Mouse (Mus musculus) kidney, adult 9 months (tissue): ENCODE measurements at regions not wholly inside any gene's neighbourhood (a gene's known extent, or its start where the extent isn't known, plus 50 kb on each side); places are given as distances from the start of the nearest gene placed in this dataset.

Source experiments
- DNase-seq: peaks from one replicate; pipeline ENCODE4 v3.0.0; 2022

DNA sequence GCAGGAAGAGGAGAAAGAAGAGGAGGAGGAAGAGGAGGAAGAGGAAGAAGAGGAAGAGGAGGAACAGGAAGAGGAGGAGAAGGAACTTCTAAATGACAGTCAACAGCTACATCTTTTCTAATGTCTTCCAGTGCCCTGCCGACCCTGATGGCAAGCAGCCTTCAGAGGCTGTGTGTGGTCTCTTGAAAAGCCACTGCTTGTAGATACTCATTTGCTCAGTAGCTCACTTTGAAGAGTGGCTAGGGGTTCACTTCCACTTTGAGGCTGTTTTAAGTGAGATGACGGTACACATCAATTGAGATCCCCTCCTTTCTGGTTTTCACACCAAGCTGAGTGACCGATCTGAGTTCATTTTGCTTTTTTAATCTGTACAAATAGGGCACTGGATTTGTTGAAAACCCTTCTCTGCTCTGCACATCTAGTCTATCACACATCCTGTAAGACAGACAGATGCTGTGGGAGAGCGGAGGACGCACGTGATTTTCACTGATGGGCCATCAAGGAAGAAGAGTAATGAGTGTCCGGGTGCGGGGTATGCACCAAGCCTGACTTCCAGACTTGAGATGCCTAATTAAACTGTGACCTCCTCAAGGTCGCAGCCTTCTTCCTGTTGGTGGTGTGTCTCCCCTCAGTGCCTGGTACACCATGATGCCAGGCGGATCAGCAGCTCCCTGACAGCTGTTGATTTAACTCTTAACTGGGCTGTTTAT lies 239.0 kb downstream of the Mtx2 start:
- no peak for DNase-seq

DNA sequence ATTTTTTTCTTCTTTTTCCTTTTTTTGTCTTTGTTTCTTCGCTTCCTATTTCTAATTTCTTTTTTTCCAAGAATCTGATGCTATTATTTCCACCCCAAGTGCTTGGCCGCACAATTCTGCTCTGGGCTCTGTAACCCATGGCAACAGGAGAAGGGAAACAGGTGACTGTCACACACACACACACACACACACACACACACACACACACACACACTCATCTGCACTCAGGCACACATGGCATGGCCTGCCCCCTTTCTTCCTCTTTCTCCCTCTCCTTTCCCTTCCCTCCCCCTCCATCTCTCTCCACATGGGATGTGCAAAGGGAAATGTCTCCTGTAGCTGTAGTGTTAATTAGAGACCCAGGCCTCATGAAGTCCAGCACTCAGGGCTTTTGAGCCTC lies 239.7 kb downstream of the Mtx2 start:
- no peak for DNase-seq

DNA sequence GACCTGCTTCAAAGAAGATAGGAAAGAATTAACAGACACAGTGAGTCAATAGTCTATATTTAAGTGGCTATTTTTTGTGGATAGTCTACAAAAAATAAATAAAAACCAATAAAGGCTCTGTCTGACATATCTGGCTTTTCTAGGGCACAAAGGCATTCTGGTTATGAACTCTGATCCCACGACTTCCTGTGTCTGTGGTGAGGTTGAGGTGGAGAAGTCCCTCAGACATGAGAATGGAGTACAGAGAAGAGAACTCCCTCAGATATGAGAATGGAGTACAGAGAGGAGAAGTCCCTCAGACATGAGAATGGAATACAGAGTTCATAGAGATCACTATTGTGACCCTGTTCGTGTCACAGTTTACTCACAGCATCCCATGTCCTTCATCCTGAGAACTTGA lies 243.7 kb downstream of the Mtx2 start:
- DNase-seq: no peak

DNA sequence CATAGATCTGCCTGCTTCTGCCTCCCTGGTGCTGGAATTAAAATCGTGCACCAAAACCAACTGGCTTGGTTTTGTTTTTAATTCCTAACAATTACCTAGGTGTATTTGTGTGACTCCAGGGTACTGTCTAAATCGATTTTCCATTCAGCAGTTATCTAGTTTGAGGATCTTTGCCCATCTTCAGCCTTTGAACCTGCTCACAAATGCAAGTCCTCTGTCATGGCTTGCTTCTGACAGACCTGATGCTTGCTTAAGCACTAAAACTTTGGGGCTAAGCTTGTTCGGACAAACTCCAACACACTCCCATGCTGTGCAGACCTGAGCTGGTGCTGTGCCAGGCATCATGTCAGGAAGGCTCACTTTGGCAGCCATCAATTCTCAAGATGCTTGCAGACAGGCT lies 246.4 kb downstream of the Mtx2 start:
- DNase-seq: no peak

DNA sequence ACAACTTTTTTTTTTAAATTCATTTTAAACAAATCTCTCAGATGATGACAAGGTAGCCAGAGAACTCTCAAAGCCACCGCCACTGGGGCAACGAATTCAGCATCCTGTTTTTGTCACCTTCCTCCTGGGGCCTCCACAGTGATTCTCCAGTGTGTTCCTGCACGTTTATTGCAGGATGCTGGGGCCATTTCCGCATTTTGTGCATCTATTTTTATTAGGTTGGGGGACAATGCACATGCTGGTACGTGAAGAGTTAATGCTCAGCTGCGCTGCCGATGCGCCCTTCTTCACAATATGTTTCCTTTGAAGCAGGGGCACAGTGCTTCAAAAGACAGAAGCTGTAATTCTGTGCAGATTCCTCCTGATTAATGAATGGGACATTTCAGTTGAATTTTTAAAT lies 246.9 kb downstream of the Mtx2 start:
- no peak for DNase-seq

DNA sequence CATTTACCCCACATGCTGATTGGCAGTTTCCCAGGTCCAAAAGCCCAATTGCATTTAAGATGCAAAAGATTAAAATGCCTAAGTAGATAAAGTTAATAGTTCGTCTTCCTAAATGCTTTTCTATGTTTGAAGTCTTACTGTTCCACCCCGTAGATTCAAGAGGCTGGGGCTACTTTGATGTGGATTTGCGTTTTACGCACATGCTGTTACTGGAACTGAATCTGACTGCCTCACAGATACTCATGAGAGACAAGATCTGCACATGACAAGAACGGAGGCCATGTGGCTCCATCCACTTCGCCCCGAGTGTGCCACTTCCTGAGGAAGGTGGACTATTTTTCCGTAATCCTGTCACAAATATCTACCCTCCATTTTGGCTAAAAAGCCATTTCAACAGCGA lies 247.6 kb downstream of the Mtx2 start:
- no peak for DNase-seq

DNA sequence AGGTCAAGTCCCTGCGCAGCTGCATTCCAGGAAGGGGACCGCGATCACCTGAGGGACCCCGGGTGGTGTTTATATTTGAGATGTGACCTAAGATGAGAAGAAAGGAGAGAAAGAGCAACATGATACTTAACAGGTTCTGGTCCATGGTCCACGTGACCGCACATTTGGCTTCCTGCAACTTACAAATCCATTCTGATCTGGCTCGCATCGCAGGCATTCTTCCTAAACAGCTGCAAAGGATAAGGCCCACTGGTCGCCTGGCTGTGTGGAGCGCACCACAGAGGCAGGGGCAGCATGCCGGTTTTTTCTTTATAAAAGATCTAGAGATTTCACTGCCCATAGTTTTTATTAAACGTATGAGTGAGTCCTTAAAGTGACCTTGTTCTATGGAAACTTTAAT lies 261.6 kb downstream of the Mtx2 start:
- no peak for DNase-seq

DNA sequence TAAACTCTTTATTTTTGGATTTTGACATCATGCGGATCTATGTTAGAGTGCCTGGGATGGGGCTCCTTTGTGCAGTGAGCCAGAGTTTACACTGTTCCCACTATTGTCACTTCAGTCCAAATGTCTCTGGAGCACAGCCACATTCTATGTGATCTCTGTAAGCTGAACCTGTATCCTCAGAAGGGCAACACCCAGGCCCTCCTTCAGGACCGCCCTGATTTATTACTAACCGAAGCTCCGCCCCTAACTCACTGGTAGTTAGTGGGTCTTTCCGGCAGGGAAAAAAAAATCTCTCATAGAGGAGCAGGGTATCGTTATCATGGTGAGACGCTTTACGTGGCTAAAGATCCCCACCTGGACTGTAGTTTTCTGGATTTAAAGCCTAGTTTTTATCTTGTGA lies 263.6 kb downstream of the Mtx2 start:
- DNase-seq: no peak

DNA sequence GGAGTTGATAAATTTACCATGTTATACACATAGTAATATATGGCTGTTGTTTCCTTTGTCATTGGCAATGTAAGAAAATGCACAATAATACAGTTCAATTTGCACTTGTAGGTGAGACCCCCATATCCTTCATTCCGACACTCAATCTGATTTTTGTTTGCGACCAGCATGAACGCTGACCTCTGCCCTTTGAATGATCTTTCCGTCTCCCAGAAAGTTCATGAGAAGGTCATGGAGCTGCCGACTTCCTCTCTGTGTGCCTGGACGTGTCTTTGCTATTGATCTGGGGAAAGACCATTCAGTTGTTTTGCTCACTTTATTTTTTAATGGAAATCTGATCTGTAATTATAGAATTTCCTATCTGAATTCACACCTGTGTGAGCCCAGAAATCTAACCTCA lies 264.0 kb downstream of the Mtx2 start:
- no peak for DNase-seq

DNA sequence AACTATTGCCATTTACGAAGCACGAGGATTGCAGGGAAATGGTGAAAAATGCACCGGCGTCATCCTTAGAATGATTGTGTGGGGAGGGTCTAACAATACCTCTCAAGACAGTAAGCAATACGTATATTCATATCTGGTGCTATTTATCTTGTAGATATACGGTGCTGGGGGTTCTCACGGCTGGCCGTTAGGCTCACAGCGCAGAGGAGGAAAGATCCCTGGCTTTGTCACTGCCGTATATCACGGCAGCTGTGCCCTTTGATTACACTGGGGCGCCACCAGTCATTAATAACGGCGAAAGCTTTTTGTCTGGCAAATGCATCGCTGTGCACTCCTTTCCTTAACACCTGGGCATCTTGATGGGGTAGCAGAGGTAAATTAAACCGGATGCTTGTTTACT lies 264.8 kb downstream of the Mtx2 start:
- no peak for DNase-seq

DNA sequence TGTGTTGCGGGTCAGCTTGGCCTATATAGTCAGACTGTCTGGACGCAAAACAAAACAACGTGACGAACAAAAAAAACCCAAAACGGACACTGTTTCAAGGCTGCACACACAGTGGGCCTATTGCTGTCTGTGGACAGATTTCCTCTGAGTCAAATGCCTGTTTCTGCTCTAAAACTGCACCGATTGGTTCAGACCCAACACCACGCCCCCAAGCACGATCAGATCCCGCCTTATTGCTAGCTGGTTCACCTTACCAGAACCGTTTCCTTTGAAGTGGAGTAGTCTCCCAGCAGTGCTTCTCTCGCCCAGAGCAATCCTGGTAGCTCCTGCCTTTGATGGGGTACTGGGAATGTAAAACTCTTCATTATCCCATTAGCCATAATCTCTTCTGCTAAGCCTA lies 275.9 kb downstream of the Mtx2 start:
- peak; percentile 21 for DNase-seq

DNA sequence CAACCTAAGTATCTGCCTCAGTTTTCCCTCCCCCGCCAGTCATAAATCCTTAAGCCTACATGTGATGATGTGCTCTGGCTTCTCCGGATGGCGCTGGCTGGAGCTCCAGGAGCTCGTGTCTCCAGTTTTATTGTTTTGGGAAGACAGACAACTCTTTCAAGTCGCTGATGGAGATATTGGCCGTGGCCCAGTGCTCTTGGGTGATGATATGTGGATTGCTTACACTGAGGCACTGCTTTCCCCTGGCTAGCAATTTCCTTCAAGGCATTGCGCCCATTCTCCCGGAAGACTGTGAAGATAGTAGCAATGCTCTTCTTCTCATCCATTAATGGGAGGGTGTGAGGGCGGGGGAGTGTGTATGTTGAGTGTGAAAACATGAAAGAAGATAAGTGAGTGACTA lies 287.1 kb downstream of the Mtx2 start:
- DNase-seq: no peak

DNA sequence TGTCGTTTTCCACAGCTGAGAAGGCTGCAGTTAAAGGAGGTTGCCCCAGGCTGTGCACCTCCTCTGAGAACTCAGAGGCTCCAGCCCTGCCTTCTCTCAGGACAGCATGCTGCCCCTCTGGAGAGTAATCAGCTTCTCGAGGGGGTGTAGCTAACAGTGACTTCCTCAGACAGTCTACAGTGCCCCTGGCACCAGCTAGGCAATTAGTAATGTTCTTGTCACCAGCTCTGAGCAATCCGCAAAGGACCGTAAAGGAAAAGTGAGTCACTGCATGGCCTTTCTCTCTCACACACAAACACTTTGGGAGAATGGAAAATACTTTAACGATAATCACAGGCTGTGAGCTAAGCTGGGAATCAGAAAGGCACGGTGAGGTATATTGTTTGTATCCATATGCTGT lies 288.8 kb downstream of the Mtx2 start:
- DNase-seq: no peak

DNA sequence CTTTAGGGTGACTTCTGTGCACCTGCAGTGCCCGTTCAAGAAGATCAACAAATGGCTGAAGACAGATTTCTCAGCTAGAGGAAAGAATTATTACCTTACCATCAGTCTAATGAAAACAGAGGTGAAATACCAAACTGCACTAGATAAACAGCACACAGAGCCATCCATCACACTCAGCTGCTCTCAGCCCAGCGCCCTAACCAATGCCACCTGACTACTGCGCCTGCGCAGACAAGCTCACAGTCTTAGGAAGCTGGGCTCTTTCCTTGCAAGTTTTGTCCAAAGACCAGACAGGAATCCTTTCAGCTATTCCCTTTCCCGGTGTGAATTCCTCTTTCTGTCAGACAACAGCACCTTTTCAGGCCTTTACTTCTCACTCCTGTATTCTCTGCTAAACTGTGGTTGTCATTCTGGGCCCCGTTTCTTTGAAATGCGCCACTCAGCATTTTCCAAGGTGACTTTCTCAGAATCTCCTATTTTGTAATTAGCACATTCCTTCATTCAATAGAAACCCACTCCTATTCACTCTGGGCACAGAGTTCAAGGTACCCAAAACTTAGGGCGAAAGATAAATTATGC lies 292.8 kb downstream of the Mtx2 start:
- DNase-seq: no peak

DNA sequence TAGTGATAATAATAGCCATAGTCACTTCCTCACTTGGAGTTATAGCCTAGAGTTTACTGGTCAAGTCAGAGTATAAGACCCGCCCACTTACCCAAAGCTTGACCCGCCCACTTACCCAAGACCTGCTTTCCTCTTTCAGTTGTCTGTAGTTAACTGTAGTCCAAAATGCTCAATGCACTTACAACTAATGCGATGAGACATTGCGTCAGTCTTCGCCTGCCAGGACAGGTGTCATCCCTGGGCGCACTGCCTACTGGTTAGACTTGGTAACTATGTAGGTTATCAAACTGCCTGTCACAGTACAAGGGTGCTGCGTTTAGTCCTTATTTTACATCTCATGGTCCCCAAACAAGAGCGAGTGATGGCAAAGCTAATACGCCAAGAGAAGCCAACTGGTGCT lies 294.0 kb downstream of the Mtx2 start:
- DNase-seq: no peak

DNA sequence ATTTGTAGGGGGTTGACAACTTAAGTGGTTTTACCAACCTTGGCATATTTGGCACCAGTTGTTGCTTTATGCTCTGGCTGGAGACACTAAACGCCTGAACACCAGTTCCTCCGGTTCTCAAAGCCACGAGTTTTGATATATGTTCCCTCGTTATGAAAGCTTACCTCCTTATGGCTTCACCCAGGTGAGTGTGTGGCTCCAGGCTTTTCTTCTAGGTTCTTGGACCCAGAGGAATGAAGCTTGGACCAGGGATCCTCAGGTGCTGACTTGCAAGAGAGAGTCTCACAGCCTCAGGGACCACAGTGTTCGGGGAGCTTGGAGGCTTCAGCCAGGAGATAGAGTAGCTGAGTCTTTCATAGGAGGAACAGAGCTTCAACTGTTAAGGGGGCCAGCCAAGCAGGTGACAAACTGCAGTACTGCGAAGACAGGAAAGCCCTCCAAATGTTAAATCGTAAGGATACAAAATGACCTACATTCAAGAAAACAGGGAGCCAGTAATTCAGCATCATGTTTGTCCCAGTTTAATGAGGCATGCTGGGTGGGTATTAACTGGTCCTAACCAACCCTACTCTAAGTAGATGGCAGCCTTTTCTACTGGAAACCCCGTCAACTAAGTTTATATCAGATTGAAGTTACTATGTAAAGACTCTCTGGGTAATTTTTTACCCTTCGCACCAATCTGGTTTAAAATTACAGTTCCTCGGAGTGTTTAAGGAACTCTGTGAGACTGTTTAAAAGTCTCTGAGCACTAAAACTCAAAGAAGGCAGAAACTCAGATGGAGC lies 307.9 kb downstream of the Mtx2 start:
- DNase-seq: peak; percentile 52

DNA sequence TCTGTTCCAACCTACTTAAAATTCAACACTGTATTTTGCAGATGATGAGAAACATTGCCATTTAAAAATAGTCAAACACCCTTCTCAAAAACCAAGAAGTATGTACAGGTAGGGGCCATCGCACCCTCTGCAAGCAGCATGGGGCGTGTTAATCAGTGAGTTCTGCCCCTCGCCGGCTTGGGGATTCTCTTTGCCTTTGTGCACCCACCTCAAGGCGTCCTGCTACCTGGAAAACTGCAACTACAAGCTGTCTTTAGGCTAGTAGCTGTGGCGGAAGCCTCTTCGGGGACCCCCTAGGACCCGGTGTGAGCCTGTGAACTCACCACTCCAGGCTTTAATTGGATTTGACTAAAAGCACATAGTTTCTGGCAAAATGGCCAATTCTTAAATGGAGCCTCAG lies 311.0 kb downstream of the Mtx2 start:
- no peak for DNase-seq

DNA sequence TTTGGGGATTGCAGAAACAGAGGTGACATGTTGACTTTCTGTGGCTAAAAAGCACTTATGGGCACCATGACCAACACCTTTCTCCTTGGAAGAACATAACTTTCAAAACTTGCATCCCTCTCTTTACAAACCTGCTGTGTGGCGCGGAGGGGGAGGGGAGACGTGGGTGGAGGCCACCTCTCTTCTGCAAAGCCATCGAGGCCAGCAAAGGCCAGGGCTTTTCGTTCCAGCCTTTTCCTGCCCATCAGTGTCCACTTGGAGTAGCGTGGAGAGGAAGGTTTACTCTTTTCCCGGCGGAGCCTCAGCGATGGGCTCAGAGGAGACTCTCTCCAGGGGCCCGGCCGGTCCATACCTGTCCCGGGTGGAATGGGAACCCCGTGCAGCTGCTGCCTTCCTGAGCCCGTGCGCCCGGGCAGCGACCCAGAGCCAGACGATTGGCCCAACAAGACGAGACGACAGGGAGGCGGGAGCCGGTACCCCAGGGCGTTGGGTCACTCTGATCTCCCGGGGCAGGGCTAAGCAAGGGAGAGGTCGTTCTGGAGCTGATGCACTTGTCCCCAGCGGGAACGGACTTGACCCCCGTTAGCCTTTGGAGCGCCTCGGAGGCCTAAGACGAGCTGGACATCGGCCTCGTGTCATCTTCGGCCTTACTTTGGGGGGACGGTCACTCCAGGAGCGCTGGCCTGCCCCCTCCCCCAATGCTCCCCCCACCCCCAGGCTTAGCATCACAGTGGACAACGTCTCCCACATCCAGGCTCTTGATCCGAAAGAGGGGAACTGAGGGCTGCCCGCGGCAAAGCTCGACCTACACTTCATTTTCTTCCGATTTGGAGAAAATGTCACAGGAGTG lies 311.8 kb downstream of the Mtx2 start:
- DNase-seq: peak; percentile 47

DNA sequence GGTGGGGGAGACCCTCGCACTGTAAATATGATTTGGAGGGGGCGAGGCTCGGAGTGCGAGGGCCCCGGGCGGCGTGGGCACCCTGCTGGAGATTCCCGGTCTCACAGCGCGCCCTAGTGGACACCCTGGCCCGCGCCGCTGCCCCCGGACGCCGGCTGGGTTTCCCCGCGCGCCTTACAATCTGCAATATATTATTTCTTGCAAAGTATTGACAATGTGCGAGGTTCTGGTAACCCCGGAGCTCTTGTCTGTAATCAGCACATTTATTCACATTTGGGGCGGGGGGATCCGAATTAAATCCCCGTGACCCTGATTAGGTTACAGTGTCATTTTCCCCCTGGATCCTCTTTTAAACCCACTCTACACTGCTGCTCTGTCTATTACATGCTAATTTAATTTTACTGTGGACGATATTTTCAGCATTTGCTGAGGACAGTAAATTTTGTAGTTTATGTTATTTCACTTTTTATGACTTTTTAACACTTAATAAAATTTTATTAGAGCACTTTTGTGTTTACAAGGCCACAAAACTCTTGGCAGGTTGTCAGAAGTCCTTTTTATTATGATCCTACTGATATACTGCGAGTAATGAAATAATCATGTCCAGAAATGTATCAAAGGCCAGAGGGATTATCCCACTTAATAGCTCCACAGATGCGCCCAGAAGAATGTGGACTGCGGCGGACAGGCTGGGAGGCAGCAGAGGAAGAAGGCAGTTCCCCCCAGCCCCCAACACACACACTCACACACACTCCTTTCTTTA lies 312.6 kb downstream of the Mtx2 start:
- DNase-seq: peak; percentile 71

DNA sequence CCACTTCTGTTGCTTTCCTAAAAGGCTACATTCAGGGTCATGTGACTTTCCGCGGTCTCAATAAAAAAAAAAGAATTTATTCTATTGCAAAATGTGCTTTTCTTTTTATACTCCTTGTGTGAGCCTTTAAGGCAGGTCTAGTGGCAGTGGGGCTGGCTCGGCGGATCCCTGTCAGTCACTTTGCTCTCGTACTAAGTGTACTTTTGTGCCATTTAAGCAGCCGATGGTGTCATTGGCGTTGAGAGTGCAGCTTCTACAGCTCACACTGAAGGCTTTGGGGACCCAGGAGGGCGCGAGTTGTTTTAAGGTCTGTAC lies 313.1 kb downstream of the Mtx2 start:
- DNase-seq: no peak

DNA sequence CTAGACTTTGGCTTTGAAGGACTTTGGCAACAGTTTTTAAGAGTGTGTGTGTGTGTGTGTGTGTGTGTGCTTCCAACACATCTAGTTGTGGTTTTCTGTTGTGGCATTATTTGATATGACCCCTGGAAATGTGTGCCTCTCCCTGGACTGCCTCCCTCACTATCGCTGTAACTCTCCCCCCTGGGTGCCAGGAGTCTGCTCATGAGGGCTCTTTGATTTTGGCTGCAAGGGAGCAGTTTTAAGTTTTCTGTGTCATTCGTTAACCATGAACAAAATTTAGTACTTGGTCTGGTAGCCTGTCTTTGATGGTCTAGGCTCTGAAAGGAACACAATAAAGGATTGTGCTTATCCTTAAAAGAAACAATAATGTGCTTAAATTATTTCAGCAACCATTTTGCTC lies 313.9 kb downstream of the Mtx2 start:
- DNase-seq: no peak

DNA sequence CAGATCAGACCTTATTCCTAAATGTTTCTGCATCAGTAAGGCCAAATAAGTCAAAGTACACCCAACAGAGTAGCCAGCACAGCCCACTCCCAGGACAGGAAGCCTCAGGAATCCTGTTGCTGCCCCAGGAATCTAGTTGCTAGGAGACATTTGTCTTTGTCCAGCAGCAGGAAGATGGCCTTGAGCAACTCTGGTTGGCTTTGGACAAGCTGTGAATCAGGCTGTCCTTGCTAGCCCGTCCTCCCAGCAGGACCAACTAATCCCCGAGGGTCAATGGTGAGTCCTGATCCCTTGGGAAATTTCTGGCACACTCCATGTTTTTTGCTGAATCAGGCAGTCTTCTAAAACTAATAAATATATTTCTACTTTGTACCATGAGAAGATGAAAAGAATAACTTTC lies 317.1 kb downstream of the Mtx2 start:
- DNase-seq: no peak

DNA sequence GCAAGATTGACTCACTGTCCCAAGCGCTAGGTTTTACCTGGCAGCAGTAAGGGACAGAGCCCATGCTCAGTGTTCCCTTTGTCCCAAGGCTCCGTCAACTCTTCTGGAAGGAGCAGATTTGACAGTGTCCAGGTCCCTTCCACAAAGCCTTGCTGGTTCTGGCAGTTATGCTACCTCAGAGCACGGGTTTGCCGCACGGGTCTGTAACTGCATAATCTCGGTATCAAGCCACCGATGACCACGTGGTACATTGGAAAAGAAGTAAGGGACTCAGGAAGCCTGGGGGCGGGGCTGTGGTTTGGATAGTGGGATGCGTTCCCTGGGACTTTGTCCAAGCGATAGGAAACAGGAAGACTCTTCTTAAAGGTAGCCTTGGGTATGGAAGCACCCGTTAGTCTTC lies 319.3 kb downstream of the Mtx2 start:
- no peak for DNase-seq
